ENCODE assay signal across 8 mouse cellular contexts in the genomic region with DNA sequence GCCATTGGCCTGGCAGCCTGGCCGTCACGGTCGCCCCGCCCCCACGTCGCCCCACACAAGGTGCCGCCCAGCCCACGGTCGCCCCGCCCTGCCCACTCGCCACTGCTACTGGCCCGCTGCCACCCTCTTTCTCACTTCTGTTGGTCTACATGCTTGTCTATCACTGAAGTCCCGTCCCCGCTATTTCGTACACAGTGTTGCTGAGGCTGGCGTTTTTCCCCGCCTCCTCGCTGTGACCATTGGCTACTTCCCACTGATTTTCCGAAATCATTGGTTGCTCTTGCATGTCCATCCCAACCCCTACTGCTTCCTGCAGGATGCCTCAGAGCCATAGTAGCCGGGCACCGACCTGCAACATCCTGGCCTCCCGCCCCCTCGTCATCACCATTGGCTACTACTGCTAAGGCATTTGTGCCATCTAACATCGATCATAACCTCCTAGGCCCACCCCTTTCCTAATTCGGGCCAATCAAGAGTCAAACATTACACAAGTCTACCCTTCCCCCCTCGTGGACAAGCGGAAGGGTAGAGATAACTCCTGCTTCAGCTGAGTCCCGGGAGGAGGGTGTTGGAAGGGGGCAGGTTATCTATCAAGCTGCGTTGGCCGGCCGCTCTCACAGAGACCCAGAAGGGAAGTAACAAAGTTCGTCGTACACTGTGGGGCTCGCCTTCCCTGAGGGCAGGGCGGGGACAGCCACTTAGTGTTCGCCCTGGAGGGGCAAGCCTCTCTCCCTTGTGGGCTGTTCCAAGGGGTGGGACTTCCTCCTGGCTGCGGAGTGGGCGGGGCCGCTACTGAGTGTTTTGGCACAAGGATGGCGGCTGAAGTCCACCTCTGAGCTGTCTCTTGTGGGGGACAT. TPM values are rescaled to one million over a fixed set of nuclear protein-coding genes. Genes with fewer than 3 reads are reported as not detected.
DNase-seq lines count a peak whose midpoint lies in the region; ATAC-seq lines count a peak whose summit lies in the region.

No protein-coding gene starts in this region.

- H3K9me3 ChIP-seq in intestine, embryonic 14.5 days (ENCODE audit: control insufficient read depth, low read length): no peaks in the 10 kb centered on the region

- peak; percentile 97 for ATAC-seq in intestine, embryonic 14.5 days (replicated peaks; ENCODE audit: low FRiP score, low TSS enrichment, low read depth)

- peaks cover 19% of the 10 kb centered on the region for H3K4me1 ChIP-seq in intestine, embryonic 14.5 days (replicated peaks; ENCODE audit: control insufficient read depth, insufficient read depth, low read length)

- no peaks in the 10 kb centered on the region for H3K27me3 ChIP-seq in intestine, embryonic 14.5 days (replicated peaks; ENCODE audit: control insufficient read depth, insufficient read depth, low read length)

- peak overlapping the region; percentile 84 for H3K4me3 ChIP-seq in intestine, embryonic 14.5 days (ENCODE audit: low read depth, low read length)

- under 1% methylated on average over 39 of the region's 40 CpGs for WGBS in intestine, embryonic 14.5 days

- peak overlapping the region; percentile 83 for H3K27ac ChIP-seq in intestine, embryonic 14.5 days (ENCODE audit: low read depth)

- peak overlapping the region; percentile 69 for H3K9ac ChIP-seq in intestine, embryonic 14.5 days (ENCODE audit: low read length)

- H3K36me3 ChIP-seq in intestine, embryonic 14.5 days (ENCODE audit: control insufficient read depth, insufficient read depth, low read length): peaks cover 7% of the 10 kb centered on the region; the same call in 1 of the 2 replicates

- peak overlapping the region; percentile 64 for H3K4me2 ChIP-seq in intestine, embryonic 14.5 days (ENCODE audit: low read length)

- peak; percentile 100 for DNase-seq in adrenal gland, adult 18-20 months (ENCODE audit: low spot score in 2 of 2)
- DNase-seq in embryo, embryonic 11 days: peak; percentile 98
- peak; percentile 100 for DNase-seq in gastrocnemius, postnatal 25 days
- peak; percentile 99 for DNase-seq in intestine, embryonic 14.5 days (ENCODE audit: low spot score)
- peak; percentile 100 for DNase-seq in left cerebral cortex, postnatal 14 days (ENCODE audit: low spot score in 2 of 2)
- peak; percentile 99 for DNase-seq in mesoderm, embryonic 11.5 days (ENCODE audit: low read depth, low spot score)
- DNase-seq in right cerebral cortex, postnatal 36 days (ENCODE audit: low spot score in 2 of 2): peak; percentile 100
- DNase-seq in yolk sac, embryonic 10.5 days (ENCODE audit: low spot score): peak; percentile 100

- intact Hi-C loops in left cerebral cortex, postnatal 14 days (cut with DNase I): loop anchor here (5.0 kb wide), 1 partner anchor 43 kb away; the partner anchor contains the start of gene Mettl26

RNA-seq across cellular contexts. Expression of gene Rab40c, which starts 0.5 kb away (rescaled TPM):
- total RNA-seq in adrenal gland, adult 18-20 months (2021): 10 to 100 TPM; 20.6 to 32.6 TPM
- total RNA-seq in gastrocnemius, postnatal 25 days (2021): 10 to 100 TPM in 1 of 2 experiments, 1 to 10 TPM in 1; 8.7 to 11.0 TPM
- polyA plus RNA-seq in intestine, embryonic 14.5 days (2014; fragmentation: Nextera tagmentation; extraction: Ambion mirVana): 14.2 and 14.6 TPM in 2 replicates
- 10 to 100 TPM; 53.7 to 57.3 TPM for total RNA-seq in left cerebral cortex, postnatal 14 days (2021)

RNA-seq across cellular contexts. Expression of gene Pigq, which starts 24.7 kb away (rescaled TPM):
- total RNA-seq in adrenal gland, adult 18-20 months (2021): 100 to 1,000 TPM; 110 to 111 TPM
- total RNA-seq in gastrocnemius, postnatal 25 days (2021): 10 to 100 TPM; 30.0 to 31.9 TPM
- polyA plus RNA-seq in intestine, embryonic 14.5 days (2014; fragmentation: Nextera tagmentation; extraction: Ambion mirVana): 59.9 and 60.8 TPM in 2 replicates
- total RNA-seq in left cerebral cortex, postnatal 14 days (2021): 100 to 1,000 TPM; 138 to 145 TPM

RNA-seq across cellular contexts. Expression of gene Nhlrc4, which starts 24.7 kb away (rescaled TPM):
- total RNA-seq in adrenal gland, adult 18-20 months (2021): not detected
- not detected for total RNA-seq in gastrocnemius, postnatal 25 days (2021)
- polyA plus RNA-seq in intestine, embryonic 14.5 days (2014; fragmentation: Nextera tagmentation; extraction: Ambion mirVana): not detected in 2 replicates
- total RNA-seq in left cerebral cortex, postnatal 14 days (2021): not detected

RNA-seq across cellular contexts. Expression of gene A930017K11Rik, which starts 32.4 kb away (rescaled TPM):
- not detected for total RNA-seq in adrenal gland, adult 18-20 months (2021)
- not detected for total RNA-seq in gastrocnemius, postnatal 25 days (2021)
- 0.28 TPM in 1 of 2 replicates, not detected in the other for polyA plus RNA-seq in intestine, embryonic 14.5 days (2014; fragmentation: Nextera tagmentation; extraction: Ambion mirVana)
- total RNA-seq in left cerebral cortex, postnatal 14 days (2021): under 1 TPM in 1 of 2 experiments, not detected in 1; 0.13 TPM

RNA-seq across cellular contexts. Expression of gene Wfikkn1, which starts 39.4 kb away (rescaled TPM):
- total RNA-seq in adrenal gland, adult 18-20 months (2021): 1 to 10 TPM in 1 of 2 experiments, under 1 TPM in 1; 0.93 to 2.0 TPM
- total RNA-seq in gastrocnemius, postnatal 25 days (2021): under 1 TPM; 0.35 to 0.36 TPM
- 0.40 and 0.69 TPM in 2 replicates for polyA plus RNA-seq in intestine, embryonic 14.5 days (2014; fragmentation: Nextera tagmentation; extraction: Ambion mirVana)
- 1 to 10 TPM; 1.1 to 1.8 TPM for total RNA-seq in left cerebral cortex, postnatal 14 days (2021)

Comparison
In these comparisons a context has a peak if more than half of its experiments do, and no peak if none do; other contexts are left out.
1. Peak in every context shown above with its lines: DNase-seq, ATAC-seq, H3K4me3 ChIP-seq and H3K27ac ChIP-seq.